ENCODE assay signal across 30 mouse cellular contexts in the genomic region with DNA sequence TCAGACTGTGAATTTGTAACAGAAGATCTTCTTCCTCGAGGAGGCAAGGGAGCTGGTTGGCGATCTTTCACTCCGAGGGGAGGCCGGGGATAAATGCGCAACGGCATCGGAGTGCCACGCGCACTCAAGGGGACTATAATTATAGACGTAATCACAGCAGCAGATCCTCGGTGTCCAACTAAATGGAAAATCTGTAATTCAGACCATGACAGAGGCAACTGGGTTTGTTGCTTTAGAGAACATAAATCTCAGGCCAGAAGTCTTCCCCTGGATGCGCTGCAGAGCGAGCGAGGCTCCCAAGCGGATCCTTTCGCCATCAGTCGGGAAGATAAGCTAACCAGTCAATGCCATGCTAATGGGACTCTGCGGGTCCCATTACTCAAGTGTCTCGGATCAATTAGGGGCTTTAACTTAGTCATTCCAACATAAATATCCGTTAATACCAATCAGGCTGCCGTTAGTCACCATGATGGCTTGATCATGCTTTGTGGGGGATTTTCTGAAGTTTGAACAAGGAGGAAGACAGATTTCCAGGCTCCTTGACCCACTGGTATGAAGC.
DNase-seq lines count a peak whose midpoint lies in the region; ATAC-seq lines count a peak whose summit lies in the region.
"Had no signal": no experiment of that assay in that cellular context is flagged by ENCODE, and none has a peak within 500 bp of the region (broad histone marks: within the 10 kb centered on the region; RNA-seq: fewer than 3 reads in every experiment).

No protein-coding gene starts in this region.

- peak; percentile 61; the same call in 1 of the 2 replicates for ATAC-seq in kidney, embryonic 14.5 days (ENCODE audit: low FRiP score, low TSS enrichment)
- peak; percentile 31; the same call in 1 of the 2 replicates for ATAC-seq in neural tube, embryonic 11.5 days (ENCODE audit: insufficient read depth, low FRiP score, low TSS enrichment)
- ATAC-seq: activated CD4-positive, CD25-positive, alpha-beta regulatory T cell, adult 4 months; forebrain, postnatal 0 days; intestine, postnatal 0 days; liver, embryonic 12.5 days; liver, postnatal 0 days; midbrain, embryonic 13.5 days had no signal

- no peak overlapping the region for H3K9ac ChIP-seq in kidney, embryonic 14.5 days (ENCODE audit: low read depth, low read length)
- H3K9ac ChIP-seq in neural tube, embryonic 11.5 days (ENCODE audit: low read length), result no peak overlapping the region
- H3K9ac ChIP-seq: embryonic facial prominence, embryonic 15.5 days; forebrain, embryonic 12.5 days; forebrain, postnatal 0 days; heart, embryonic 15.5 days; liver, embryonic 12.5 days; liver, postnatal 0 days; midbrain, embryonic 13.5 days had no signal

- H3K27me3 ChIP-seq in kidney, embryonic 14.5 days (ENCODE audit: control insufficient read depth, insufficient read depth, low read length), result no peaks in the 10 kb centered on the region
- no peaks in the 10 kb centered on the region for H3K27me3 ChIP-seq in neural tube, embryonic 11.5 days (ENCODE audit: control insufficient read depth, insufficient read depth, low read length)
- H3K27me3 ChIP-seq: CH12.LX; embryonic facial prominence, embryonic 15.5 days; forebrain, embryonic 12.5 days; heart, embryonic 15.5 days; liver, embryonic 12.5 days; midbrain, embryonic 13.5 days had no signal

- H3K9me3 ChIP-seq in kidney, embryonic 14.5 days (ENCODE audit: control insufficient read depth, low read length), result no peaks in the 10 kb centered on the region
- H3K9me3 ChIP-seq in neural tube, embryonic 11.5 days (ENCODE audit: control insufficient read depth, low read length), result no peaks in the 10 kb centered on the region
- H3K9me3 ChIP-seq: embryonic facial prominence, embryonic 10.5 days; embryonic facial prominence, embryonic 15.5 days; forebrain, embryonic 12.5 days; heart, embryonic 10.5 days; heart, embryonic 15.5 days; midbrain, embryonic 13.5 days had no signal

- no peak overlapping the region for H3K4me3 ChIP-seq in kidney, embryonic 14.5 days (ENCODE audit: low read length)
- no peak overlapping the region for H3K4me3 ChIP-seq in neural tube, embryonic 11.5 days (ENCODE audit: low read depth, low read length)
- H3K4me3 ChIP-seq: embryonic facial prominence, embryonic 10.5 days; embryonic facial prominence, embryonic 15.5 days; forebrain, embryonic 12.5 days; heart, embryonic 10.5 days; heart, embryonic 15.5 days; layer of hippocampus, adult 2 months; liver, embryonic 12.5 days; midbrain, embryonic 13.5 days had no signal

- H3K27ac ChIP-seq in kidney, embryonic 14.5 days (ENCODE audit: low read depth, low read length), result no peak overlapping the region
- no peak overlapping the region for H3K27ac ChIP-seq in neural tube, embryonic 11.5 days (ENCODE audit: low read depth, low read length)
- H3K27ac ChIP-seq: embryonic facial prominence, embryonic 10.5 days; embryonic facial prominence, embryonic 15.5 days; forebrain, embryonic 12.5 days; heart, embryonic 10.5 days; heart, embryonic 15.5 days; layer of hippocampus, adult 2 months; liver, embryonic 12.5 days; midbrain, embryonic 13.5 days had no signal

- peak; percentile 56 for DNase-seq in heart, adult 11 months
- DNase-seq in heart, adult 9 months (ENCODE audit: low spot score in 2 of 2), result no peak
- no peak for DNase-seq in kidney, adult 8-10 months
- DNase-seq in neural tube, embryonic 11.5 days (ENCODE audit: low spot score), result no peak
- DNase-seq in neural tube, embryonic 10.5 days (ENCODE audit: extremely low spot score, low spot score), result no peak
- DNase-seq in adrenal gland, adult 18-20 months (ENCODE audit: low spot score in 2 of 2), result no peak
- DNase-seq: adrenal gland, adult 8-10 months; cerebellum, adult 2 months; cerebellum, postnatal 25 days; gastrocnemius, postnatal 10 days; kidney, postnatal 14 days; left cerebral cortex, postnatal 4 days; liver, postnatal 0 days; lung, postnatal 36 days; retina, postnatal 1 day; right cerebral cortex, postnatal 14 days; thymus, postnatal 14 days had no signal

- 59% methylated on average over 21 of the region's 21 CpGs for WGBS in kidney, embryonic 14.5 days
- WGBS in neural tube, embryonic 11.5 days, result 80% methylated on average over 21 of the region's 21 CpGs

- no peaks in the 10 kb centered on the region for H3K36me3 ChIP-seq in kidney, embryonic 14.5 days (ENCODE audit: control insufficient read depth, insufficient read depth, low read length)
- no peaks in the 10 kb centered on the region for H3K36me3 ChIP-seq in neural tube, embryonic 11.5 days (ENCODE audit: control insufficient read depth, insufficient read depth, low read length)
- H3K36me3 ChIP-seq: embryonic facial prominence, embryonic 10.5 days; embryonic facial prominence, embryonic 15.5 days; forebrain, embryonic 12.5 days; heart, embryonic 10.5 days; heart, embryonic 15.5 days; liver, embryonic 12.5 days; midbrain, embryonic 13.5 days had no signal

- H3K4me2 ChIP-seq in kidney, embryonic 14.5 days (replicated peaks; ENCODE audit: low read depth, low read length), result no peak overlapping the region
- H3K4me2 ChIP-seq in neural tube, embryonic 11.5 days (ENCODE audit: low read depth), result no peak overlapping the region
- H3K4me2 ChIP-seq: embryonic facial prominence, embryonic 15.5 days; forebrain, embryonic 12.5 days; heart, embryonic 15.5 days; liver, embryonic 12.5 days; midbrain, embryonic 13.5 days had no signal

- no peaks in the 10 kb centered on the region for H3K4me1 ChIP-seq in kidney, embryonic 14.5 days (ENCODE audit: control insufficient read depth, insufficient read depth, low read length)
- H3K4me1 ChIP-seq in neural tube, embryonic 11.5 days (ENCODE audit: control insufficient read depth, insufficient read depth, low read length), result peaks cover 8% of the 10 kb centered on the region; the same call in 1 of the 2 replicates
- H3K4me1 ChIP-seq: embryonic facial prominence, embryonic 15.5 days; heart, embryonic 10.5 days; heart, embryonic 15.5 days; liver, embryonic 12.5 days had no signal
